Mouse (Mus musculus) G1E (cell line): ENCODE data around the gene Mprip. TPM values are rescaled to one million over a fixed set of nuclear protein-coding genes. Genes with fewer than 3 reads are reported as not detected.

Source experiments
- ATAC-seq: 2 replicates; pipeline ENCODE4 v1.8.0; 2016; ENCODE audit warnings: mild to moderate bottlenecking; ENCODE audit not compliant: insufficient number of reproducible peaks, poor library complexity, low FRiP score, severe bottlenecking; ENCODE audit errors: extremely low read depth
- DNase-seq: peaks from one replicate; pipeline ENCODE4 v3.0.0; 2012; ENCODE audit warnings: low spot score
- H3K27me3 ChIP-seq: 2 replicates; pipeline ENCODE4 v1.6.1; 2012; ENCODE audit warnings: mild to moderate bottlenecking, low read length, inconsistent platforms; ENCODE audit not compliant: insufficient read depth
- H3K36me3 ChIP-seq: replicated peaks from 2 replicates; pipeline ENCODE3; 2012; ENCODE audit warnings: mild to moderate bottlenecking, inconsistent platforms
- H3K4me1 ChIP-seq: 2 replicates; pipeline ENCODE4 v1.6.1; 2012; ENCODE audit warnings: low read depth, low read length, inconsistent platforms, mixed read lengths; ENCODE audit not compliant: insufficient read depth
- H3K4me3 ChIP-seq: 2 replicates; pipeline ENCODE4 v1.5.1; 2012; ENCODE audit warnings: low read depth, mild to moderate bottlenecking, inconsistent platforms, low read length, moderate library complexity, mixed read lengths
- H3K9me3 ChIP-seq: replicated peaks from 2 replicates; pipeline ENCODE4 v1.6.1; 2012; ENCODE audit warnings: inconsistent platforms
- CTCF ChIP-seq: IDR thresholded peaks from 2 replicates; pipeline ENCODE4 v1.5.1; 2012; ENCODE audit warnings: low read depth, low read length, inconsistent platforms, mixed read lengths
- GATA1 ChIP-seq: IDR thresholded peaks from 2 replicates; pipeline ENCODE4 v1.6.1; 2012; ENCODE audit warnings: borderline replicate concordance, low read length, inconsistent platforms, mixed read lengths
- GATA2 ChIP-seq: IDR thresholded peaks from 2 replicates; pipeline ENCODE4 v1.6.1; 2012; ENCODE audit warnings: low read depth, low read length, inconsistent platforms, borderline replicate concordance
- POLR2AphosphoS5 ChIP-seq: IDR thresholded peaks from 2 replicates; pipeline ENCODE4 v1.6.1; 2012; ENCODE audit warnings: low read depth, low read length, inconsistent platforms; ENCODE audit not compliant: insufficient replicate concordance
- TAL1 ChIP-seq: conservative IDR thresholded peaks from 2 replicates; pipeline ENCODE4 v1.6.1; 2012; ENCODE audit warnings: low read depth, low read length, inconsistent platforms, mixed read lengths
- polyA plus RNA-seq: library from polyadenylated mRNA; stranded (reverse); fragments of >175 nt; gene quantifications from 2 replicates; pipeline ENCODE4 v1.2.3, GENCODE M21; 2012
- total RNA-seq, 2 experiments: library from RNA; stranded (forward) in 1 of 2; stranded (reverse) in 1 of 2; fragments of 200-1000 nt in 1 of 2; fragments of >200 nt in 1 of 2; fragmentation: Nextera tagmentation in 1 of 2; gene quantifications; 2 replicates each; pipeline ENCODE4 v1.2.3; 2014 to 2017

The Mprip gene
- total and polyA plus RNA-seq, 3 experiments: 32.2 to 55.8 (median 43.3) TPM

DNA sequence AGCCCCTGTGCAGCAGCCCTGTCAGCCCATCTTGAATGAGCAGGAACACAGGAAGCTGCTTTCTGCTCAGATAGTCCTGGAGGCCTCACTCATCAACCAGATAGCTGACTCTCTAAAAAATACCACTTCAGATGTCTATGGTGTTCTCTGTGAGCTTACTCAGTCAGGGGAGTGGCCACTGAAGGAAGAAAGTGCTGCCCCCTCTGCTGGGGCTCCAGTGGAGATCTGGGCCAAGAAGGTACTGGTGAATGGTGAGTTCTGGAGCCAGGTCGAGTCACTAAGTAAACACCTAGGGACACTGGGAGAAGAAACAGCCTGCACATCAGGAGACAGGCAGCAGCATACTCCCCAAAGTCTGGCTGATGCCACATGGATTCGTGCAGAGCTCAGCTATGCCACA, 98.5 kb downstream of the Mprip start:
- no peak for ATAC-seq

DNA sequence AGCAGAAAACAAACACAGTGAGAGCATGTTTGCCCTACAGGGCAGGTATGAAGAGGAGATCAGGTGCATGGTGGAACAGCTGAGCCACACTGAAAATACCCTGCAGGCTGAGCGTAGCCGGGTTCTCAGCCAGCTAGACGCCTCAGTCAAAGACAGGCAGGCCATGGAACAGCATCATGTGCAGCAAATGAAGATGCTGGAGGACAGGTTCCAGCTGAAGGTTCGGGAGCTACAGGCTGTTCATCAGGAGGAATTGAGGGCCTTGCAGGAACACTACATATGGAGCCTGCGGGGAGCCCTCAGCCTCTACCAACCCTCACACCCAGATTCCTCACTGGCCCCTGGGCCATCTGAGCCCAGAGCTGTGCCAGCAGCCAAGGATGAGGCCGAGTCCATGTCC, 99.7 kb downstream of the Mprip start:
- H3K4me1 ChIP-seq: no peaks in the 10 kb centered on the region
- DNase-seq: no peak
- no peak for TF ChIP-seq TAL1
- TF ChIP-seq POLR2AphosphoS5: no peak
- TF ChIP-seq GATA1: no peak
- no peak for TF ChIP-seq GATA2
- no peak for TF ChIP-seq CTCF
- no peak for ATAC-seq
- H3K9me3 ChIP-seq: no peaks in the 10 kb centered on the region
- peaks cover 93% of the 10 kb centered on the region for H3K36me3 ChIP-seq
- no peaks in the 10 kb centered on the region for H3K27me3 ChIP-seq
- no peak overlapping the region for H3K4me3 ChIP-seq

More for the DNA sequence above, 98.5 kb downstream of the Mprip start:
- H3K27me3 ChIP-seq: no peaks in the 10 kb centered on the region
- H3K36me3 ChIP-seq: peaks cover 93% of the 10 kb centered on the region
- DNase-seq: no peak
- no peak for TF ChIP-seq POLR2AphosphoS5
- no peak for TF ChIP-seq CTCF
- no peak for TF ChIP-seq TAL1
- TF ChIP-seq GATA2: no peak
- no peak for TF ChIP-seq GATA1
- no peak overlapping the region for H3K4me3 ChIP-seq
- no peaks in the 10 kb centered on the region for H3K4me1 ChIP-seq
- no peaks in the 10 kb centered on the region for H3K9me3 ChIP-seq

DNA sequence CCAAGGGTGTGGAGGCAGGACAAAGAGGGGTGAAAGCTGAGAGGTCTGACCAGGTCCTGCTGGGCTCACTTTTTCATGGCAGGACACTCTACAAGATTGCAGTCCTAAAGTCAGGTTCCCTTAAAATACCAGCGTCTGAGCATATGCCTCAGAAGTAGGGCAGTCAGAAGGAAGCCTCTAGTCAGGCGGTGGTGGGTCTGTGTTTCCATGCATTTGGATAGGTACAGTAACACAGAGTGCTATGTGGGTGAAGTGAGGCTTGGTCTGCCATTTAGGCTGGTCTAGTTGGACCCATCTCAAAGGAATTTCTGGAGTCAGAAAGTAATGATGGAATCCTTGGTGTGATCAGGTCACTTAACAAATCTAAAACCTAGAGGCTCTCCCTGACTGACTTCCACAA, 108.2 kb downstream of the Mprip start:
- Histone ChIP-seq H3K4me3 (no peak overlapping the region), H3K36me3 (peaks cover 95% of the 10 kb centered on the region)
- ATAC-seq: no peak

DNA sequence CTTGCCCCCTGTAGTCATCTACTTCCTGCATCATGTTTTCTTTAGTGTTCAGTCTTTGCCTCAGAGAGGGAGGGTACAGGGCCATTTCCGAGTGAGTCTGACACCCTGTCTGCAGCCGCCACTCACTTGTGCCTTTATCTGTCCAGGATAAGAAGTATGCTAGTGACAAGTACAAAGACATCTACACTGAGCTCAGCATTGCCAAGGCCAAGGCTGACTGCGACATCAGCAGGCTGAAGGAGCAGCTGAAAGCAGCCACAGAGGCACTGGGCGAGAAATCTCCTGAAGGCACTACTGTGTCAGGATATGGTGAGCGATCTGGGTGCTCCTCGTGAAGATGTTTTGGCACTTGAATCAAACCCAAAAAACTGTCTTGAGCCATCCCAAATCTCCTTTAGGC, 108.6 kb downstream of the Mprip start:
- Histone ChIP-seq H3K9me3 (no peaks in the 10 kb centered on the region), H3K4me3 (no peak overlapping the region), H3K27me3 (no peaks in the 10 kb centered on the region), H3K4me1 (no peaks in the 10 kb centered on the region), H3K36me3 (peaks cover 94% of the 10 kb centered on the region)
- no peak for ATAC-seq
- no peak for TF ChIP-seq GATA1
- TF ChIP-seq TAL1: no peak
- no peak for TF ChIP-seq POLR2AphosphoS5
- no peak for TF ChIP-seq GATA2
- no peak for TF ChIP-seq CTCF
- no peak for DNase-seq

More for the DNA sequence above, 108.2 kb downstream of the Mprip start:
- TF ChIP-seq GATA2 (no peak), GATA1 (no peak), CTCF (no peak), POLR2AphosphoS5 (no peak), TAL1 (no peak)
- H3K4me1 ChIP-seq: no peaks in the 10 kb centered on the region
- no peaks in the 10 kb centered on the region for H3K27me3 ChIP-seq
- H3K9me3 ChIP-seq: no peaks in the 10 kb centered on the region
- DNase-seq: no peak

DNA sequence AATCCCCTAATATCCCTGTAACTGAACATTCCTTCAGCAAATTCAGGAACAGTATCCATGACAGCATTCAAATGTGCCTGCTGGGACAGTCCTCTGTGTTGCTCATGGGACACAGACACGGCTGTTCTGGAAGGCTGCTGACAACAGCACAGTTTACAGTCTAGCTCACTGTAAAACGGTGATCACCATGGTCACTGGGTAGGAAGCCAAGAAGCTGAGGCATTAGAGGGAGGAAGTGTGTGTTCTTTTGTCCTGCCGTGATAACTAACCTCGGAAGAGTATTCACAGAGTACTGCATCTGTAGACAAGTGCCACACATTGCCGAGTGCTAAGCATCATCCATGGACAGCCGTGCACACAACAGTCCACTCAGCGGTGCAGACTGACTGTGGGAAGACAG, 109.6 kb downstream of the Mprip start:
- no peaks in the 10 kb centered on the region for H3K27me3 ChIP-seq
- ATAC-seq (no peak), DNase-seq (no peak)
- H3K4me1 ChIP-seq: no peaks in the 10 kb centered on the region
- H3K9me3 ChIP-seq: no peaks in the 10 kb centered on the region
- no peak overlapping the region for H3K4me3 ChIP-seq
- no peak for TF ChIP-seq POLR2AphosphoS5
- no peak for TF ChIP-seq GATA1
- no peak for TF ChIP-seq TAL1
- no peak for TF ChIP-seq GATA2
- TF ChIP-seq CTCF: no peak
- H3K36me3 ChIP-seq: peaks cover 92% of the 10 kb centered on the region

DNA sequence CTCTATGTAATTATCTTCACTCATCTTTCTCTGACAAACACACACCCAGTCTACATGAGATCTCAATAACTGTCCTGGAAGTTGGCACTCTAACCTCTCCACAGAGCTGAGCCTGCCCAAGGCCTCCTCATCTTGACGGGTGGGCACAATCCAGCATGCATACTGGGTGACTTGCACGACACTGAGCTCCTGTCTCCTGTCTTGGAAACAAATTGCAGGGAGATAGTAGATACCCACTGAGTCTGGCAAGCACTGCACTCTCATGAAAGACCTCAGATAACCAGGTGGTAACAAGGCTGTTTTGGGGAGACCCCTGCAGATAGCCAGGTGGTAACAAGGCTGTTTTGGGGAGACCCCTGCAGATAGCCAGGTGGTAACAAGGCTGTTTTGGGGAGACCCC, 111.2 kb downstream of the Mprip start:
- TF ChIP-seq GATA1 (no peak), CTCF (no peak), TAL1 (no peak), GATA2 (no peak), POLR2AphosphoS5 (no peak)
- H3K27me3 ChIP-seq: no peaks in the 10 kb centered on the region
- H3K9me3 ChIP-seq: no peaks in the 10 kb centered on the region
- H3K4me1 ChIP-seq: no peaks in the 10 kb centered on the region
- no peak for ATAC-seq
- no peak for DNase-seq
- peaks cover 94% of the 10 kb centered on the region for H3K36me3 ChIP-seq
- no peak overlapping the region for H3K4me3 ChIP-seq

DNA sequence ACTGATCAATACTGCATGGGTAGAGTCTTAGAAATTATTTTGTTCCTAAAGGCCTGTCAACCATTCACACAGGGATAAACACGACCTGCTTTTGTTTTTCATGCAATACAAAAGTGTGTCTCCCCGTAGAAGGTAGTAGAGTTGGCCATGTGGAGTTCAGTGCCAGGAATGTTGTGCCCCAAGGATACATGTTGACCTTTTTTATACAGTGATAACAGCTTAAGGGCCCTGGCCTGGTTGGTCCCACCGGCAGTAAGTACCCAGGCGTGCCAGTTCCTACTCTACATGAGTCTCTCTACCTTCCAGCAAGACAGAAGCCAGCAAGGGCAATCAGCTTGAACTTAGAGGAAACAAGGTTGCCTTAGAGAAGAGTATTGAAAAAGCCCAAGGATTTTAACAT, 111.8 kb downstream of the Mprip start:
- H3K4me3 ChIP-seq: no peak overlapping the region
- H3K4me1 ChIP-seq: no peaks in the 10 kb centered on the region
- ATAC-seq: no peak
- TF ChIP-seq TAL1 (no peak), GATA1 (no peak), POLR2AphosphoS5 (no peak), CTCF (no peak), GATA2 (no peak)
- H3K27me3 ChIP-seq: no peaks in the 10 kb centered on the region
- H3K36me3 ChIP-seq: peaks cover 92% of the 10 kb centered on the region
- no peaks in the 10 kb centered on the region for H3K9me3 ChIP-seq
- no peak for DNase-seq
